Mouse (Mus musculus) adrenal gland, postnatal 4 days (tissue): Measurements from ENCODE around the gene G0s2. TPM values are rescaled to one million over a fixed set of nuclear protein-coding genes. Genes with fewer than 3 reads are reported as not detected.

Experiments used
- total RNA-seq, 2 experiments: library from RNA; stranded (reverse); gene quantifications; 2 replicates each; pipeline ENCODE4 v1.2.3; 2021

G0s2 gene
- total RNA-seq, 2 experiments from 2014 or later, result 68.2 to 71.5 TPM

Other genes with a start within 250 kb of the G0s2 start
- gene Syt14, start 237.4 kb downstream of the G0s2 start, total RNA-seq, result 10 to 100 TPM in 1 of 2 experiments, 1 to 10 TPM in 1; 9.9 to 10.6 TPM
- 10 to 100 TPM; 18.1 to 19.9 TPM for gene Diexf, start 142.9 kb downstream of the G0s2 start, total RNA-seq
- gene Irf6, start 120.1 kb downstream of the G0s2 start, total RNA-seq, result 1 to 10 TPM; 3.6 to 4.7 TPM
- gene A130010J15Rik, start 105.2 kb downstream of the G0s2 start, total RNA-seq, result 1 to 10 TPM; 4.8 to 5.7 TPM
- gene Traf3ip3, start 71.5 kb downstream of the G0s2 start, total RNA-seq, result 1 to 10 TPM; 3.5 to 7.7 TPM
- gene Lamb3, start 65.5 kb downstream of the G0s2 start, total RNA-seq, result 1 to 10 TPM; 1.4 to 1.7 TPM
- 10 to 100 TPM in 1 of 2 experiments, 1 to 10 TPM in 1; 7.0 to 40.0 TPM for gene Hsd11b1, start 9.1 kb downstream of the G0s2 start, total RNA-seq
- gene Camk1g, start 97.1 kb upstream of the G0s2 start, total RNA-seq, result 1 to 10 TPM; 1.8 to 3.6 TPM